Mouse (Mus musculus) ovary, postnatal 36 days (tissue): ENCODE measurements at regions not wholly inside any gene's neighbourhood (a gene's known extent, or its start where the extent isn't known, plus 50 kb on each side); places are given as distances from the start of the nearest gene placed in this dataset.
A peak's percentile ranks its signal among the peaks of the same experiment; 100 is the strongest.

Source experiments
- DNase-seq: peaks from one replicate; pipeline ENCODE4 v3.0.0; 2022; ENCODE audit warnings: low spot score, mixed read lengths

DNA sequence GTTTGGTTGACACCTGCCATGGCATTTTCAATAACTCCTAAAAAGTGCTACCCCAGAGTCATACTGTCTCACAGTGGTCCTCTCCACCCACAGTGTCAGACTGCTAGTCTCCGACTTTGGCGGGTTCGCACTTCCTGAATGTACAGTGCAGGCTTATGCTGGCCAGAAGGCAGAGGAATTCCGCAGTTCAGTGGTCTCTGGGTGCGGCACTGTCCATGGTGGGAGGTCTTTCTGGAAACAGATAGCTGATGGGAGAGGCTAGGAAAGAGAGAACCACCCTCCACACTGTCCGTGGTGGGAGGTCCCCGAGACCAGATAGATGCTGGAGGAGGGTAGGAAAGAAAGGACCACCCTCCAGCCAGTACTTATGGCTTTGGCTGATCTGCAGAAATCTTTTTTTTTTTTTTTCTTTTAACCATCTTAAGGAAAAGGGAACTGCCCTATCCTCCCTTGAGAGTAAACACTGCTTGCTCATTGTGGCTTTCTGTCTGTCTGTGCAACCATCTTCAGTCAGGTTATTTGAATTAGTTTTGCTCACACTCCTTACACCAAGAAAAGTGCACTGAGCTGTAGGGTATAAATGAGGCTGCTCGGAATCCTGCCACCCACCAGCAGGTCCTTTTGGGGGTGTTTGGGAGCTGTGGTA is 227.2 kb downstream of the Kcnrg start:
- no peak for DNase-seq

DNA sequence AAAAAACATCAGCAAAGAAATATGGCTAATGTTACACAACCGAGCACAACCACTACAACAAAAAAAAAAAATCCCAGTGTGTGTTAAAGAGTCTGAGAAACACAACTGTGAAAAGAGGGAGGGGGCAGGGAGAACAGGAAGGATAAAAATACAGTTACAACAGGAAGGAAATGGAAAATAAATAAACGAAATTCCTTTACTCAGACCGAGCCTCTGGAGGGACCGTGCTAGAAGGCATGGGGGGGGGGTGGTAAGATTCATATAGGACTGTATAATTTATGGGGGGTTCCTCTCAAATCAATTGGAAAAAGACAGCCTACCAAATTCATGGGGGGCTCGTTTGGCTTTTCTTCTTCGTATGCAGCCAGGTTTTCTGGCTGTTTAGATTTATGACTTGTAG is 228.5 kb downstream of the Kcnrg start:
- DNase-seq = no peak

GRCm38 (mm10) chr14:61836231-61836630 is 229.0 kb downstream of the Kcnrg start:
- DNase-seq = no peak

GRCm38 (mm10) chr14:61836965-61837364 is 229.7 kb downstream of the Kcnrg start:
- DNase-seq = no peak

DNA sequence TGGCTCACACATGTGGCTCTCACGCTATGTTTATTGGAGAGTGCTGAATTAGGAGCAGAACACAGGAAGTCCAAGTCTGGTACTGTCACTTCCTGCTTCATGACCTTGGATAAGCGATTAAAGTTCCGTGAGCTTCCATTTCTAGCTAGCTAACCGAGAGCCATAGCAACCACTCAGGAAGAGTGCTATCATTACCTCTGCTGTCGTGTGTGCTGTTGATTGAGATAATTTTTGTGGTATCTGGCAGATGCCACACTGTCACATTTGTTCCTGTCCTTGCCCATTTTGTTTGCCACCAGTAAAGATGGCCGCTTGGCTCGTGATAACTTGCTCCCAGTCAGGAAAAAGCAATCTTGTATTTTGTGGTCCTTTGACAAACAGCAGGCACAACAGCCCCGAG is 230.6 kb downstream of the Kcnrg start:
- DNase-seq = no peak

GRCm38 (mm10) chr14:61842476-61842875 is 235.2 kb downstream of the Kcnrg start:
- DNase-seq = no peak

DNA sequence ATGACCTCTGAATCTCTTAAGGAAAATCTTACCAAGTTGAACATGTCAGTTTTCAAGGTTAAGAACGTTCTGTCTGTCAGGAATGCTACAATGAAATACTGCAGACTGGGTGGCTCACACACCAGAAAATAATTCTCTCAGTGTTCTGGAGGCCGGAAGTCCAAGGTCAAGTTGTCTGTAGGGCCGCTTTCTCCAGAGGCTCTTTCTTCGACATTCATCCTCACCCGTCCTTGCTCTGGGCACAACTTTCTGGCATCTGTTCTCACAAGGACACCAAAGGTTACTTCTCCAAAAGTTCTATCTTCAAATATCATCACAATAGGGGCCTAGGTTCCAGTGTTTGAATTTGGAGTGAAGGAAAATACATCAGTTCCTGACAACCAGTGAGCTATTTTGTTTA is 239.2 kb downstream of the Kcnrg start:
- DNase-seq = no peak

- DNase-seq = no peak
Observed at GRCm38 (mm10) chr14:61850244-61850643, 243.0 kb downstream of the Kcnrg start.

DNA sequence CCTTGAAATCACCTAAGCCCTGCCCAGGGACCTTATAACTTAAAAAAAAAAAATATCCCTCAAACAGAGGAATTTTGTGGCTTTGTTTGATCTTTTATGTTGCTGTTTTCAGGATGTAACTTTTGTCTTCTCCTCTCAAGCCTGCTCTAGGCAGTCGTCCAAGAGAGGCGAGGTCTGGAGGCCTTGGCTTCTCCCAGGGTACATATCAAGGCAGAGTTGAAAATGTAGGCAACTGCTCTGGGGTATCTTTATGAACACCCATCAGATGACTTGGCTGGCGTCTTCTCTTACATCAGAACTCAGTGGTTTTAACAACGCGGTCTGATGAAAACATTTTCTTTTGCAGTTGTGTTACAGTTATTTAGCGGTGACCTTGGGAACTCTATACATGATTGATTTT is 250.4 kb downstream of the Kcnrg start:
- DNase-seq = peak; percentile 48

- no peak for DNase-seq
Observed at GRCm38 (mm10) chr14:61860688-61861087, 253.4 kb downstream of the Kcnrg start.

DNA sequence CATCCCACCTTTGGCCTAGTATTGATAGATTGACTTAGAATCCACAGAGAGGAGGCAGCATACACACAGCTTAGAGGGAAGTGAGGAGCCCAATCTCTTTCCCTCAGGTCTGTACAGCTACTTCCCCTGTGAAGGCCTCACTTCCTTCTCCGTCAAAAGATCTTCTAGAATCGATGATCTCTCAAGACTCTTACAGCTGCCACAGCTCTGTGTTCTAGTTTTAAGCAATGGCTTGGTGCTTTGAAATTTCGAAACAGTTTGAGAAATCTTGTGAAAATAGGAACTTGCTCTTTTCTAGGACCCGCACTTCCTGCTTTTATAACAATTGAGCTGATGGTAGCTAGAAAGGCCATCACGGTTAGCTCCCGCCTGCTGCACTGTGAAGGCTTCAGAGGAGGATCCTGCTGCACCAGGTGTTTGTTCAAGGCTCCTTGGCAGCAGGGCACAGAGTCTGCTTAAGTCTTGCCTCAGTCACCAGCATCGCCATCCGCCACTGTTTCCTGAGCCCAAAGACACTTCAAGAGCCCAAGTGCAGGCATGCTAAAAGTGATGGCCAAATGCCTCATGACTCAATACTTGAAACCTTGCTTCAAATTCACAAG is 254.2 kb downstream of the Kcnrg start:
- no peak for DNase-seq

- no peak for DNase-seq
Observed at GRCm38 (mm10) chr14:61862931-61863330, 255.7 kb downstream of the Kcnrg start.

DNA sequence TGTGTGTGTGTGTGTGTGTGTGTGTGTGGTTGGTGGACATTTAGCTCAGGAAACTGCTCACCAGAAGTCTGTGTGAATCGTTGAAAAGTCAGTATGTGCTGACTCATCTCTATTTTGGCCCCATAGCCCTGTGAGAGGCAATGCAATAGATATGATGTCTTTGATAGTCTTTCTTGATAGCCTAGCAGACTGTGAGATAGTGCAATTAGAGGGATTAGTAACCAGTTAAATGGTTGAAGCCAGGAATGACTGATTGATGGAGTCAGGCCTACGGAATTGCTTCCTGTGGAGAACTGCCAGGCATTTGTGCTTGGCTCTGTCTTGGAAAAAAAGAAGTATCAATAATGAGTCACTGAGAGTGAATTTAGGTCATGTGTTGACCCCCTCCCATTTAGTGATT is 256.2 kb downstream of the Kcnrg start:
- no peak for DNase-seq

DNA sequence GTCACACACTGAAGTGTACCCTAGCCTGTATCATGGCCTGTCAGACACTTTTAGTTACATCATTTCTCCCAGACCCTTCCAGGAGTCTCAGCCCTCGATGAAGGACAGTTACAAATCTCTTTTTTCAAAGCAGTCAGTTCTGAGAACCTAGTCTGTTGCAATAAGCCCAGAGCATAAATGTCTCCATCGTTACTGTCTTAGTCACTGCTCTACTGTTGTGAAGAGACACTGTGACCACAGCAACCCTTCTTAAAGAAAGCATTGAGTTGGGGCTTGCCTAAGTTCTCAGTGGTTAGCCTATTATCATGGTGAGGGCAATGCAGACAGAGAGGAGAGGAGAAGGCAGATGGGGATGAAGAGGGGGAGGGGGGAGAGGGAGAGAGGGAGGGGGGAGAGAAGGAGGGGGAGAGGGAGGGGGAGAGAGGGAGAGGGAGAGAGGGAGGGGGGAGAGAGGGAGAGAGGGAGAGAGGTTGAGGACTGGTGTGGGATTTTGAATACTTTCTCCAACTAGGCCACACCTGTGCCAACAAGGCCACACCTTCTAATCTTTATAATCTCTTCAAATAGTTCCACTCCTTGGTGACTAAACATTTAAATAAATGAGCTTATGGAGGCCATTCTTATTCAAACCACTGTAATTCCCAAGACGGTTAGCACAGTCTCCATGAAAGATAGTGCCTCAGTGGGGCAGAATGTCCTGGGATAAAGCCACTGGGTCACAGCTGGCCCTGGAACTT is 259.4 kb downstream of the Kcnrg start:
- no peak for DNase-seq

- DNase-seq = no peak
Observed at GRCm38 (mm10) chr14:61874206-61874605, 266.9 kb downstream of the Kcnrg start.

DNA sequence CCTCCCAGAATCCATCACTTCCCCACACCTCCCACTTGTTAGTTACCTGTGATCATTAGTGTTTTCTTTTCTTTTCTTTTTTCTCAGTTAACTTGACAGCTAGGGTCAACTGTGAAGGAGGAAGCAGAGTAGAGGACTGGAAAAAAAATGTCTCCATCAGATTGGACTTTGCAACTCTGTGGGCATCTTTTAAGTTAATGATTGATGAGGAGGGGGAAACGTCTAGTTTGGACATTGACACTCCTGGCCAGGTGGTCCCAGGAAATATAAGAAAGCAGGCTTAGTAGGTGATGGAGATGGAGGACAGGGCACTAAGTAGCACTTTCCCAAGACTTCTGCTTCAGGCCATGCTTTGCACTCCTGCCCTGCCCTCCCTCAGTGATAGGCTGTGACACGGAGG is 272.2 kb downstream of the Kcnrg start:
- no peak for DNase-seq

DNA sequence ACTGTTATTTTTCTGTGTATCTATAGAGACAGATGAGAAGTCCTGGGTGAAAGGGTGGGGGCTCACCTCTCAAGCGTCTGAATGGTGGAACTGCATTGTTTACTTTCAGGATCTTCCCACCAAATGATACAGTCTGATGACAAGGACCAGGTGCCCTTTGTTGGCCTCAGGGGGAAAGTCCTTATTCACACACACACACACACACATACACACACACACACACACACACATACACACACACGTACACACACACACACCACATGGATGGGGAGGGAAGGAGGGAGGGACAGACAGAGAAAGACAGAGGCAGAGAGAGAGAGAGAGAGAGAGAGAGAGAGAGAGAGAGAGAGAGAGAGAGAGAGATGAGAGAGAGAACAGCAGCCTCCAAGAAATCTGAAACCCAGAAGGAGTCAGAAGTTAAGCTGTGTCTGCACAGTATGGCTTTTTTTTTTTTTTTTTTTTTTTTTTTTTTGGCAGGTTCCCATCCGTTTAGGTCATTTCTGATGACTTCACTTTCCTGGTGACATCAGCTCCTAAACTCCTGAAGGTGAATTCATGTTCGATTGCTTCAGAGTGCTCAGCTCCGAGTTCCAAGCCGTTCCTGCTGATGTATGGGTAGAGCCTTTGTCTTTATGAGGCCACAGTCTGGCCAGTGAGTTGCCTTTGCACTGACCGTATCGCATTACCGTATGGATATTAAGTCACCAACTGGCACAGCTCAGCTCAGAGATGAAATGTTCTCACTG is 273.4 kb downstream of the Kcnrg start:
- no peak for DNase-seq

DNA sequence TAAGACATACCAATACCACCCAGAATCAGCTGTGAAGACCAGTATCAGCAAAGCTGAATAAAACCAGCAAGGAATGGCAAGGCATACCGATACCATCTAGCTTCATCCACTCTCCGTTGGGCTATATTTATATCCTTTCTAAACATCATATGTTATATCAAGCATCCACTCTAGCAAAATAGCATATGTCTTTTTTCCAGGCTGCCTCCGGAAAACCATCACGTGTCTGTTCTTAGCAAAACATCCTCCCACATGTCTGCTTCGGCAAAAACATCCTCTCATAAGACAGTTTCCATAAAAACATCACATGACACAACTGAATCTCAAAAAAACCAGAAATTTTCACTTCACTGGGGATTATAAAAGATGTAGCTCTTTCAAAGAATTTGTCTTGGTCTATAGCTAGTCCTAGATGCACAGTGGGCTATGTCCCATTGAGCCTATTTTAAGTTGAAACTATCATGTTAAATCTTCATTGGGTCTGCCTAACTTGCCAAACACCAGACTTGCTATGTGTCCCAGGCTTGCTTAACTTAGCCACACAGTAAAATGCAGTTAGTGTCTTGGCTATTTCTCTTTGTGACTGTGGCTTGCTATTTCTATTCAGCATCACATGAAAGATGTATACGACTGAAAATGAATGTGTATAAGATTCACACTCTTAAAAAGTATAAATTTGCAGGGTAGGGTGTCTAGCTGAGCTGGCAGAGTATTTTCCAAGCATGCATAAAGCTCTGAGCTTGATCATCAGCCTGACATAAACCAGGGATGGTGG is 278.2 kb downstream of the Kcnrg start:
- DNase-seq = no peak

GRCm38 (mm10) chr14:61889626-61890025 is 282.4 kb downstream of the Kcnrg start:
- no peak for DNase-seq

GRCm38 (mm10) chr14:61893786-61894185 is 286.5 kb downstream of the Kcnrg start:
- no peak for DNase-seq

DNA sequence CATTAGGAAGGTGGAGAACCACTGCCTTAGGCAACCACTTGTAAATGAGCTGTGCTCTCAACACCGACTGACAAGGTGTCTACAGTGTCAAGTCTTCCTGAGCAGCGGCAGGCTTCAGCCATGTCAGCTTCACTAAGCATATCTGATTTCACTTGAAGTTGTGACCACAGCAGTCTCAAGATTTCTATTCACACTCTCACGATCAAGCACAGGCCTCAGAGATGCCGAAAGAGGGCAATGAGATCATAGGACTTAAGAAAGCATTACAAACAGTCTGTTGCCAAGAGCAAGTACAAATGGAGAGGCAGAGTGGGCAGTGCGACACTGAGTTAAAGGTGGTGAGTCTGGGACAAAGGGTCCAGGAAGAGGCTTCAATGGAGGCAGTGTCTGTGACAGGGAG is 289.6 kb downstream of the Kcnrg start:
- no peak for DNase-seq

- DNase-seq = no peak
Observed at GRCm38 (mm10) chr14:61898664-61899063, 291.4 kb downstream of the Kcnrg start.
